Mouse (Mus musculus): Measurements from ENCODE around the gene Ffar3. TPM values are rescaled to one million over a fixed set of nuclear protein-coding genes. Genes with fewer than 3 reads are reported as not detected.

The Ffar3 gene
- total RNA-seq (2023) = not detected in 2 replicates

GRCm38 (mm10) chr7:30856078-30856477 lies at the start of gene Ffar3:
Gene Ffar3 (minus strand): TSS chr7:30856178.

GRCm38 (mm10) chr7:30880176-30880575 lies 24.2 kb upstream of the Ffar3 start, which contains the start of gene Cd22:
Gene Cd22 (minus strand): TSS chr7:30880342.

DNA sequence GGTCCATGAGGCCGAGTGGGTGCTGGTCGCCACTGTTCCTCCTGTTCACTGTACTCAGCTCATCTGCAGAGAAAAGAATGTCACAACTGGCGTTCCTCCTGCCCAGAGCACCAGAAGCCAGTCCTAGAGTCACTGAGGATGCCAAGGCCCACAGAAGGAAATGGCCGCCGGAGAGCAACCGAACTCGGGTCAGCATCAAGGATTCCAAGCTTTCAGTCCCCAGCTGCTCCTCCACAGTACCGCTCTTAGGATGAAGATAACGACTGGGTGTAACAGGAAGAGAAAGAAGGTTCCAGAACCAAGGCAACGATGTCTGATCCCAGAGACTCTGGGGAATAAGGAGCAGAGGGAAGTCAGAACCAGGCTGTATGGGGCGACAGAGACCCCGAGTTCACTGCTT lies 5.5 kb upstream of the Ffar3 start, which contains the start of gene Ffar1:
Ffar1 (minus strand) TSS at position 101 of the 400 bp plus-strand sequence.

DNA sequence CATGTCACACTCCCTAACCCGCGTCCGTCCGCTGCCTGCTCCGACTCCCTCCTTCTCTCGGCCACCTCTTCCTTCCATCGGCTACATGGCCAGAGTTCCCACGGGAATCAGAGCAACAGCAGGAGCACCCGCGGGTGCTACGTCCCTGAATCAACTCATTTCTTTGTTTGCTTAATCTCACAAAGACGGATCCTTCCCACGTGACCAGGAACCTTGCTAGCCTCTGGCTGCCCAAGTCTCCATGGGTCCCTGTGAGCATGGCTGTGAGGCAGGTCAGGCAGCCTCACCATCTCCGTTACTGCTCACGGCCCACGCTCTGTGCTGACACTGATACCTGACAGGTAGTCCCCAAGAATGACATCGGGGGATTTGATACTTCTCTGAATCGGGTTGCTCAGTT lies 32.3 kb downstream of the Ffar3 start, which contains the start of gene Ffar2:
Ffar2 (minus strand) TSS at position 101 of the 400 bp plus-strand sequence.

Other genes with a start within 250 kb of the Ffar3 start
- not detected in 2 replicates for gene Upk1a, start 243.3 kb downstream of the Ffar3 start, total RNA-seq (2023)
- gene Cox6b1, start 230.0 kb downstream of the Ffar3 start, total RNA-seq (2023) = 220 and 238 TPM in 2 replicates
- gene Etv2, start 220.3 kb downstream of the Ffar3 start, total RNA-seq (2023) = not detected in 2 replicates
- gene Rbm42, start 205.9 kb downstream of the Ffar3 start, total RNA-seq (2023) = 88.7 and 91.5 TPM in 2 replicates
- gene Haus5, start 191.2 kb downstream of the Ffar3 start, total RNA-seq (2023) = 17.9 and 25.1 TPM in 2 replicates
- not detected in 2 replicates for gene Pmis2, start 184.6 kb downstream of the Ffar3 start, total RNA-seq (2023)
- not detected in 2 replicates for gene 2200002J24Rik, start 157.3 kb downstream of the Ffar3 start, total RNA-seq (2023)
- not detected in 2 replicates for gene Atp4a, start 144.0 kb downstream of the Ffar3 start, total RNA-seq (2023)
- gene Tmem147, start 126.6 kb downstream of the Ffar3 start, total RNA-seq (2023) = 17.2 and 23.5 TPM in 2 replicates
- gene Gapdhs, start 112.5 kb downstream of the Ffar3 start, total RNA-seq (2023) = not detected in 2 replicates
- 0.16 and 0.57 TPM in 2 replicates for gene Sbsn, start 104.7 kb downstream of the Ffar3 start, total RNA-seq (2023)
- gene Dmkn, start 92.4 kb downstream of the Ffar3 start, total RNA-seq (2023) = 2.3 and 3.3 TPM in 2 replicates
- gene Krtdap, start 68.3 kb downstream of the Ffar3 start, total RNA-seq (2023) = not detected in 2 replicates
- gene Ffar2, start 32.4 kb downstream of the Ffar3 start, total RNA-seq (2023) = 31.3 and 40.2 TPM in 2 replicates
- gene Ffar1, start 5.4 kb upstream of the Ffar3 start, total RNA-seq (2023) = not detected in 2 replicates
- gene Cd22, start 24.2 kb upstream of the Ffar3 start, total RNA-seq (2023) = 3.5 and 3.8 TPM in 2 replicates
- gene Mag, start 58.7 kb upstream of the Ffar3 start, total RNA-seq (2023) = 1.3 and 2.4 TPM in 2 replicates
- 1.7 TPM in 1 of 2 replicates, not detected in the other for gene Hamp2, start 68.5 kb upstream of the Ffar3 start, total RNA-seq (2023)
- not detected in 2 replicates for gene Hamp, start 87.9 kb upstream of the Ffar3 start, total RNA-seq (2023)
- gene Usf2, start 100.6 kb upstream of the Ffar3 start, total RNA-seq (2023) = 97.9 and 113 TPM in 2 replicates
- 2.4 and 2.8 TPM in 2 replicates for gene Lsr, start 117.3 kb upstream of the Ffar3 start, total RNA-seq (2023)
- 0.45 and 0.63 TPM in 2 replicates for gene Fam187b, start 117.6 kb upstream of the Ffar3 start, total RNA-seq (2023)
- gene Fxyd5, start 186.3 kb upstream of the Ffar3 start, total RNA-seq (2023) = 820 and 829 TPM in 2 replicates
- 1.2 TPM in 2 replicates for gene Fxyd7, start 195.3 kb upstream of the Ffar3 start, total RNA-seq (2023)
- gene Fxyd1, start 201.0 kb upstream of the Ffar3 start, total RNA-seq (2023) = not detected in 2 replicates
- 0.22 TPM in 1 of 2 replicates, not detected in the other for gene Lgi4, start 203.2 kb upstream of the Ffar3 start, total RNA-seq (2023)
- not detected in 2 replicates for gene Fxyd3, start 220.5 kb upstream of the Ffar3 start, total RNA-seq (2023)

All from neutrophil, adult 65 days (primary cell).